Mouse (Mus musculus) heart, adult 2 months (tissue): Measurements from ENCODE around the gene Ccdc187.

ENCODE experiments used
- CTCF ChIP-seq: fragments of 200-600 bp; IDR thresholded peaks from 2 replicates; pipeline ENCODE4 v1.8.1; 2022; ENCODE audit warnings: antibody characterized with exemption, mild to moderate bottlenecking, moderate library complexity
- EP300 ChIP-seq: fragments of 200-500 bp; IDR thresholded peaks from 2 replicates; pipeline ENCODE4 v1.6.1; 2011; ENCODE audit warnings: low read depth, low read length, control low read depth; ENCODE audit not compliant: insufficient read depth

- TF ChIP-seq EP300 (no peak), CTCF (no peak)
Measured at GRCm38 (mm10) chr2:26223961-26224360, 70.4 kb downstream of the Ccdc187 start.
